Mouse (Mus musculus) MEL (cell line): ENCODE data around the gene Cyp26b1.

Experiments
- CTCF ChIP-seq, 3 experiments: IDR thresholded peaks in 2 of 3; conservative IDR thresholded peaks in 1 of 3; 2 replicates each; pipeline ENCODE4 v1.5.1; 2011 to 2012; ENCODE audit warnings: low read length in 3 of 3, low read depth in 2 of 3, mild to moderate bottlenecking in 2 of 3, improper control_type of control experiment in 1 of 3, inconsistent platforms in 1 of 3, mixed read lengths in 1 of 3, moderate library complexity in 1 of 3; ENCODE audit not compliant: control insufficient read depth in 1 of 3, insufficient read depth in 1 of 3, poor library complexity in 1 of 3, severe bottlenecking in 1 of 3
- MYC ChIP-seq: IDR thresholded peaks from 2 replicates; pipeline ENCODE4 v1.6.1; 2011; ENCODE audit warnings: low read depth, mild to moderate bottlenecking, low read length, improper control_type of control experiment, moderate library complexity
- POLR2A ChIP-seq, 2 experiments: IDR thresholded peaks; 2 replicates each; pipeline ENCODE4 v1.6.1; 2011 to 2012; ENCODE audit warnings: low read length in 2 of 2, mild to moderate bottlenecking in 2 of 2, control low read depth in 1 of 2, improper control_type of control experiment in 1 of 2, low read depth in 1 of 2, moderate library complexity in 1 of 2; ENCODE audit not compliant: control insufficient read depth in 1 of 2, insufficient read depth in 1 of 2, poor library complexity in 1 of 2
- TBP ChIP-seq: IDR thresholded peaks from 2 replicates; pipeline ENCODE4 v1.8.0; 2011; ENCODE audit warnings: low read depth, low read length, improper control_type of control experiment
- TCF12 ChIP-seq: IDR thresholded peaks from 2 replicates; pipeline ENCODE4 v1.6.1; 2014; ENCODE audit warnings: low read depth, mild to moderate bottlenecking, inconsistent platforms, low read length, improper control_type of control experiment, moderate library complexity

- TF ChIP-seq TCF12 (no peak), TBP (no peak), MYC (no peak), CTCF (IDR thresholded peaks at IDR 0.05 in 2 of 3, conservative IDR thresholded peaks at IDR 0.05 in 1 of 3; ENCODE audit: control insufficient read depth in 1 of 3, insufficient read depth in 1 of 3, low read depth in 2 of 3, low read length in 3 of 3, poor library complexity in 1 of 3, severe bottlenecking in 1 of 3) (peak; percentile 49 to 78 (median 69); a peak in 5 of 6 replicates), POLR2A (IDR thresholded peaks at IDR 0.05; ENCODE audit: control insufficient read depth in 1 of 2, insufficient read depth in 1 of 2, low read depth in 1 of 2, low read length in 2 of 2, poor library complexity in 1 of 2) (no peak)
Observed at GRCm38 (mm10) chr6:84589742-84590686, 3.7 kb downstream of the Cyp26b1 start.
